8 mouse cellular contexts compared by ENCODE assay signal in the genomic region with DNA sequence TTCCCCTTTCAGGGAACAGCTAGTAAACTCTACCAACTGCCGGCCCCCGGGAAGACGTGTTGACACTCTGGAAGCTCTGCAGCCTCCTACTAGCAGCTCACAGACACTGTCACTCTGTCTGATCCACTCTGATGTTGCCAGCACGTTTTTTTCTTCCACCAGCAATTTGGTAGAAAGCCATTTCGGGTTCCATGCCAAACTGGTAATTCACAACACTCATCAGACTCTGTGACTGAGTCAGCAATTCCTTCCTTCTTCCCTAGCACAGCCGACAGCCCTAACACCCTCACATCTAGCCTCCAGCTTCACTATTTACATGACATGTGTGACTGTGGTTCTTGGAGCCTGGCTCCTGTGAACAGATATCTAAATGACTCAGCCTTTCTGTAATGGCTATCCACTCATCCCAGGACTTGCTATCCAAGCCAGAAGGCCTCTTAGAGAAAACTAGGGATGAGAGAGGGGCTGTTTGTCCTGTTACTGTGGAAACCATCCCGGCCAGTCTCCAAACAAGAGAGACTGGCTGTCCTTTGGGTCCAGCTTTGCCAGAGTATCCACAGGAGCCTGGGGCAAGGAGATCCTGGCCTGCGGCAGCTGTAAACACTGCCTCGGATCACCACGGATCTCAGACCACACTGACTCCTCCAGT.
DNase-seq lines count a peak whose midpoint lies in the region; ATAC-seq and TF ChIP-seq lines count a peak whose summit lies in the region.
"Had no signal": no experiment of that assay in that cellular context is flagged by ENCODE, and none has a peak within 500 bp of the region (broad histone marks: within the 10 kb centered on the region; RNA-seq: fewer than 3 reads in every experiment).

No protein-coding gene starts in this region.

- H3K36me3 ChIP-seq in hindbrain, embryonic 14.5 days (replicated peaks; ENCODE audit: control insufficient read depth, insufficient read depth), result no peaks in the 10 kb centered on the region
- no peaks in the 10 kb centered on the region for H3K36me3 ChIP-seq in limb, embryonic 14.5 days (ENCODE audit: control insufficient read depth, insufficient read depth, low read length)
- H3K36me3 ChIP-seq in stomach, embryonic 16.5 days (ENCODE audit: control insufficient read depth, insufficient read depth, low read length), result no peaks in the 10 kb centered on the region

- no peak overlapping the region for H3K4me2 ChIP-seq in hindbrain, embryonic 14.5 days (replicated peaks)
- H3K4me2 ChIP-seq in limb, embryonic 14.5 days (replicated peaks; ENCODE audit: low read depth, low read length, severe bottlenecking), result no peak overlapping the region
- no peak overlapping the region for H3K4me2 ChIP-seq in stomach, embryonic 16.5 days (ENCODE audit: low read depth, low read length)

- peaks cover 15% of the 10 kb centered on the region; the same call in 1 of the 2 replicates for H3K4me1 ChIP-seq in hindbrain, embryonic 14.5 days (replicated peaks; ENCODE audit: control insufficient read depth, insufficient read depth, low read length)
- peaks cover 10% of the 10 kb centered on the region for H3K4me1 ChIP-seq in limb, embryonic 14.5 days (ENCODE audit: control insufficient read depth, insufficient read depth, low read length)
- peaks cover 13% of the 10 kb centered on the region; the same call in 1 of the 2 replicates for H3K4me1 ChIP-seq in stomach, embryonic 16.5 days (ENCODE audit: control insufficient read depth, insufficient read depth, low read length)

- DNase-seq in ovary, adult 18-20 months (ENCODE audit: low spot score), result peak; percentile 19
- DNase-seq in ovary, postnatal 36 days (ENCODE audit: low spot score), result no peak
- peak; percentile 27 to 30 for DNase-seq in frontal cortex, postnatal 14 days (ENCODE audit: low spot score in 2 of 2)
- peak; percentile 52 for DNase-seq in hindbrain, embryonic 14.5 days (ENCODE audit: low spot score)
- DNase-seq in limb, embryonic 14.5 days (ENCODE audit: low spot score), result peak; percentile 60
- DNase-seq in retina, embryonic 14.5 days (ENCODE audit: low spot score), result no peak

- H3K9ac ChIP-seq in hindbrain, embryonic 14.5 days, result no peak overlapping the region
- no peak overlapping the region for H3K9ac ChIP-seq in limb, embryonic 14.5 days (ENCODE audit: low read depth, low read length, severe bottlenecking)
- no peak overlapping the region for H3K9ac ChIP-seq in stomach, embryonic 16.5 days (ENCODE audit: low read length)

- no peak for TF ChIP-seq POLR2A in limb, embryonic 14.5 days (IDR thresholded peaks at IDR 0.05; ENCODE audit: borderline replicate concordance, extremely low read depth, insufficient read depth, insufficient read length)

- WGBS in hindbrain, embryonic 14.5 days, result 60% methylated on average over 10 of the region's 10 CpGs
- 42% methylated on average over 10 of the region's 10 CpGs for WGBS in limb, embryonic 14.5 days
- 30% methylated on average over 10 of the region's 10 CpGs for WGBS in stomach, embryonic 16.5 days

- no peaks in the 10 kb centered on the region for H3K9me3 ChIP-seq in hindbrain, embryonic 14.5 days (ENCODE audit: control insufficient read depth, low read length)
- no peaks in the 10 kb centered on the region; the same call in 1 of the 2 replicates for H3K9me3 ChIP-seq in limb, embryonic 14.5 days (ENCODE audit: control insufficient read depth, low read length)
- H3K9me3 ChIP-seq in stomach, embryonic 16.5 days (replicated peaks; ENCODE audit: control insufficient read depth, low read length), result no peaks in the 10 kb centered on the region
- H3K9me3 ChIP-seq: megakaryocyte, embryonic 14.5 days had no signal

- ATAC-seq in hindbrain, embryonic 14.5 days (ENCODE audit: low FRiP score), result no peak
- ATAC-seq in limb, embryonic 14.5 days (ENCODE audit: low FRiP score, low read depth), result peak; percentile 54; the same call in 1 of the 2 replicates
- ATAC-seq in stomach, embryonic 16.5 days (ENCODE audit: insufficient read depth, low FRiP score), result peak; percentile 81

- H3K4me3 ChIP-seq in hindbrain, embryonic 14.5 days (replicated peaks; ENCODE audit: low read length), result no peak overlapping the region
- H3K4me3 ChIP-seq in limb, embryonic 14.5 days (replicated peaks; ENCODE audit: low read length), result no peak overlapping the region
- no peak overlapping the region for H3K4me3 ChIP-seq in stomach, embryonic 16.5 days (replicated peaks; ENCODE audit: low read length)
- H3K4me3 ChIP-seq: megakaryocyte, embryonic 14.5 days had no signal

- H3K27me3 ChIP-seq in hindbrain, embryonic 14.5 days (ENCODE audit: control insufficient read depth, insufficient read depth, low read length), result no peaks in the 10 kb centered on the region
- peaks cover 14% of the 10 kb centered on the region for H3K27me3 ChIP-seq in limb, embryonic 14.5 days (ENCODE audit: control insufficient read depth, insufficient read depth, low read length)
- 0 out of 2 replicates have a peak, but pooled peaks cover 5% of the 10 kb centered on the region for H3K27me3 ChIP-seq in stomach, embryonic 16.5 days (ENCODE audit: control insufficient read depth, insufficient read depth, low read length)

- H3K27ac ChIP-seq in hindbrain, embryonic 14.5 days, result no peak overlapping the region
- H3K27ac ChIP-seq in limb, embryonic 14.5 days (replicated peaks; ENCODE audit: low read depth, low read length), result peak overlapping the region; percentile 28; the same call in 1 of the 2 replicates
- peak overlapping the region; percentile 76 for H3K27ac ChIP-seq in stomach, embryonic 16.5 days (ENCODE audit: low read length)

Comparison
In these comparisons a context has a peak if more than half of its experiments do, and no peak if none do; other contexts are left out.
1. DNase-seq: peak in ovary, adult 18-20 months (single experiment), frontal cortex, postnatal 14 days (2 of 2), hindbrain, embryonic 14.5 days (single experiment) and limb, embryonic 14.5 days (single experiment); none in ovary, postnatal 36 days (single experiment) and retina, embryonic 14.5 days (single experiment).